Mouse (Mus musculus): ENCODE measurements around the gene Cilp2.

GRCm38 (mm10) chr8:69847167-69848065 lies 40.1 kb downstream of the Cilp2 start:
- TF ChIP-seq CTCF (IDR thresholded peaks at IDR 0.05; ENCODE audit: borderline replicate concordance, control insufficient read depth, extremely low read depth, insufficient read depth, low read length, poor library complexity) (no peak), POLR2A (IDR thresholded peaks at IDR 0.05; ENCODE audit: control insufficient read depth, extremely low read depth, insufficient read depth, low read length, poor library complexity) (no peak)

All from thymus, adult 2 months (tissue).